Comparison of ENCODE assay signal across 20 mouse cellular contexts in the genomic region with DNA sequence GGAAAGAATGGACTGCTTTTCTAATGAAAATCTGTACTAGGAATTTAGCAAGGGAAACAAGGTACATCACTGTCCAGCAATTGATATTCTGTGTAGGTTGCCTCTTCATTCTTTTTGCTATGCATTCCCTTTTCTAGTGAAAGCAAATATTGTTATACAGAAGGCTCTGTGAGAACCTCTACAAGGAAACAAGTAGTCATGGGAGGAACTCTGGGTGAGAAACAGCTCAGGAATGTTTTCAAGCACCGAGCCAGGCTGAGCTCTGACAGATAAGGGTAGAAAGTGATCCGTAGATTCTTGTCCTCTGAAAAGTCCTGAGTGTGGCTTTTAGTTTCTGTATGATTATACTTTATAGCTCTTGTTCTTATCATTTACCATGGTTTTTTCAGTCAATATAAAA. TPM values are rescaled to one million over a fixed set of nuclear protein-coding genes. Genes with fewer than 3 reads are reported as not detected.
DNase-seq lines count a peak whose midpoint lies in the region; ATAC-seq and TF ChIP-seq lines count a peak whose summit lies in the region.
"Had no signal": no experiment of that assay in that cellular context is flagged by ENCODE, and none has a peak within 500 bp of the region (broad histone marks: within the 10 kb centered on the region; RNA-seq: fewer than 3 reads in every experiment).

No protein-coding gene starts in this region.

- H3K27me3 ChIP-seq in heart, embryonic 16.5 days (ENCODE audit: control insufficient read depth, insufficient read depth, low read length) = no peaks in the 10 kb centered on the region
- H3K27me3 ChIP-seq: embryonic facial prominence, embryonic 12.5 days; forebrain, embryonic 13.5 days; limb, embryonic 12.5 days; neural tube, embryonic 15.5 days had no signal

- no peak overlapping the region for H3K4me2 ChIP-seq in heart, embryonic 16.5 days (ENCODE audit: low read depth, low read length)
- H3K4me2 ChIP-seq: embryonic facial prominence, embryonic 12.5 days; forebrain, embryonic 13.5 days; limb, embryonic 12.5 days; neural tube, embryonic 15.5 days had no signal

- TF ChIP-seq CTCF in left cerebral cortex, adult 2 months (IDR thresholded peaks at IDR 0.05) = no peak

- no peak overlapping the region for H3K9ac ChIP-seq in heart, embryonic 16.5 days (ENCODE audit: low read length)
- H3K9ac ChIP-seq: embryonic facial prominence, embryonic 12.5 days; forebrain, embryonic 13.5 days; limb, embryonic 12.5 days; neural tube, embryonic 15.5 days had no signal

- peak; percentile 20 for DNase-seq in heart, adult 8-10 months (ENCODE audit: low spot score)
- DNase-seq in heart, postnatal 36 days = no peak
- peak; percentile 83 for DNase-seq in 3T3-L1 (ENCODE audit: low read depth, low spot score)
- DNase-seq in adrenal gland, postnatal 14 days = peak; percentile 3
- DNase-seq in gastrocnemius, postnatal 14 days = no peak
- no peak for DNase-seq in right cerebral cortex, postnatal 36 days (ENCODE audit: low spot score in 2 of 2)
- no peak for DNase-seq in left cerebral cortex, adult 2 months (ENCODE audit: extremely low spot score in 1 of 2, low spot score in 2 of 2)
- DNase-seq: cerebellum, postnatal 25 days; kidney, postnatal 25 days; thymus, postnatal 4 days had no signal

- no peaks in the 10 kb centered on the region for H3K36me3 ChIP-seq in heart, embryonic 16.5 days (ENCODE audit: control insufficient read depth, insufficient read depth)
- H3K36me3 ChIP-seq: embryonic facial prominence, embryonic 12.5 days; limb, embryonic 12.5 days; midbrain, embryonic 10.5 days had no signal

- peak overlapping the region; percentile 66 for H3K27ac ChIP-seq in heart, embryonic 16.5 days (ENCODE audit: low read length)
- H3K27ac ChIP-seq in left cerebral cortex, adult 2 months = no peak overlapping the region
- H3K27ac ChIP-seq: embryonic facial prominence, embryonic 12.5 days; forebrain, embryonic 13.5 days; limb, embryonic 12.5 days; midbrain, embryonic 10.5 days; neural tube, embryonic 15.5 days; stomach, postnatal 0 days had no signal

- 12% methylated on average over 2 of the region's 2 CpGs for WGBS in heart, embryonic 16.5 days

- H3K4me1 ChIP-seq in heart, embryonic 16.5 days (ENCODE audit: control insufficient read depth, insufficient read depth, low read length) = peaks cover 10% of the 10 kb centered on the region
- H3K4me1 ChIP-seq: embryonic facial prominence, embryonic 12.5 days; forebrain, embryonic 13.5 days; limb, embryonic 12.5 days; midbrain, embryonic 10.5 days; neural tube, embryonic 15.5 days had no signal

- H3K4me3 ChIP-seq in heart, embryonic 16.5 days (ENCODE audit: low read length) = no peak overlapping the region
- no peak overlapping the region for H3K4me3 ChIP-seq in left cerebral cortex, adult 2 months
- H3K4me3 ChIP-seq: embryonic facial prominence, embryonic 12.5 days; forebrain, embryonic 13.5 days; limb, embryonic 12.5 days; midbrain, embryonic 10.5 days; neural tube, embryonic 15.5 days had no signal

- H3K9me3 ChIP-seq in heart, embryonic 16.5 days (replicated peaks; ENCODE audit: control insufficient read depth, low read length) = no peaks in the 10 kb centered on the region
- H3K9me3 ChIP-seq: embryonic facial prominence, embryonic 12.5 days; forebrain, embryonic 13.5 days; limb, embryonic 12.5 days; midbrain, embryonic 10.5 days; neural tube, embryonic 15.5 days had no signal

- intact Hi-C loops in heart, postnatal 36 days (cut with DNase I) = no loop called here
- intact Hi-C loops in gastrocnemius, postnatal 14 days (cut with DNase I; ENCODE audit: low total_unique reads) = no loop called here
- intact Hi-C loops in left cerebral cortex, adult 2 months (cut with DNase I) = no loop called here

- peak; percentile 58; the same call in 1 of the 2 replicates for ATAC-seq in heart, embryonic 16.5 days (replicated peaks; ENCODE audit: extremely low read depth, insufficient read depth, low FRiP score)
- ATAC-seq: forebrain, embryonic 13.5 days; inflammation-experienced regulatory T-cells, adult 6 months had no signal

RNA-seq across cellular contexts. Expression of gene Fam71d, which starts 51.2 kb away (rescaled TPM):
- total RNA-seq in heart, adult 8-10 months (2022) = not detected
- under 1 TPM in 1 of 2 experiments, not detected in 1; 0.17 TPM for total RNA-seq in heart, postnatal 36 days (2021)
- total RNA-seq in adrenal gland, postnatal 14 days (2021) = 0.85 TPM in 1 of 2 replicates, not detected in the other
- not detected in 2 replicates for polyA plus RNA-seq in heart, embryonic 16.5 days (2015; fragmentation: Nextera tagmentation; extraction: Ambion mirVana)
- under 1 TPM in 1 of 2 experiments, not detected in 1; 0.25 TPM for total RNA-seq in gastrocnemius, postnatal 14 days (2021)
- 1 to 10 TPM in 1 of 2 experiments, under 1 TPM in 1; 0.84 to 1.8 TPM for total RNA-seq in left cerebral cortex, adult 2 months (2021)
- polyA plus RNA-seq: embryonic facial prominence, embryonic 12.5 days; inflammation-experienced regulatory T-cells, adult 6 months; limb, embryonic 12.5 days; liver, embryonic 16.5 days; midbrain, embryonic 10.5 days; spleen, adult 2 months; stomach, postnatal 0 days had no signal

Comparison
In these comparisons a context has a peak if more than half of its experiments do, and no peak if none do; other contexts are left out.
1. DNase-seq: peak in heart, adult 8-10 months (single experiment), 3T3-L1 (single experiment) and adrenal gland, postnatal 14 days (single experiment); none in heart, postnatal 36 days (0 of 2), gastrocnemius, postnatal 14 days (single experiment), right cerebral cortex, postnatal 36 days (0 of 2) and left cerebral cortex, adult 2 months (0 of 2).